Mouse (Mus musculus): ENCODE measurements at regions not wholly inside any gene's neighbourhood (a gene's known extent, or its start where the extent isn't known, plus 50 kb on each side); places are given as distances from the start of the nearest gene placed in this dataset.

DNA sequence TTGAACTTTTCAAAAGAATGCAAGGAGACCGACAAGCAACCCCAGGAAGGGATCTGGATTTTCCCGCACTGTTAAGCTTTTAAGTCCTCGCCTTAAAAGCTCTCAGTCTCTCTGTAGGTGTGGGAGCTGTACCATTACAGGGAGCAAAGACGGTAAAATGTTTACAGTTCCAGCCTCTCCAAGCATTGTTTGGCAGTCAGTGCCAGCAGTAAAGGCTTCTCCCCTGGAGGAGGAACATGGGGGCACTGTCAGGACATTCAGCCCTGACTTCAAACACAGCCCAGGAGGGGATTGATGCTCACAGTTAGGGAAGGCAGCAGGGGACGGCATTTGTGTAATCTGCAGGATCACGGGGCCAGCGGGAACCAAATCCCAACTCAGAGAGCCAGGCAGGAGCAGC lies 750.2 kb downstream of the Tmem132b start:
- no peak overlapping the region for H3K9ac ChIP-seq (ENCODE audit: insufficient read depth, low read depth)
- no peak for DNase-seq (ENCODE audit: extremely low read depth)
- no peak overlapping the region for H3K4me3 ChIP-seq (replicated peaks in 1 of 3; ENCODE audit: low read depth in 2 of 3, low read length in 2 of 3, poor library complexity in 1 of 3)
- in situ Hi-C loops (cut with MboI; ENCODE audit: low pct_ligation_motif_present, low pct_unique_long_range_greater_than_20kb, low sequenced_read_pairs) (no loop called here), dilution Hi-C loops (cut with MboI; ENCODE audit: extremely low pct_ligation_motif_present, extremely low pct_unique_long_range_greater_than_20kb, low sequenced_read_pairs) (no loop called here)
- H3K4me2 ChIP-seq (ENCODE audit: insufficient read depth, low read depth, poor library complexity, severe bottlenecking) = no peak overlapping the region
- H3K27me3 ChIP-seq (replicated peaks) = no peaks in the 10 kb centered on the region
- no peaks in the 10 kb centered on the region for H3K79me2 ChIP-seq (replicated peaks; ENCODE audit: control insufficient read depth, extremely low read depth, insufficient read depth, poor library complexity, severe bottlenecking)
- peaks cover 65% of the 10 kb centered on the region for H3K9me3 ChIP-seq (replicated peaks; ENCODE audit: low read length)
- no peaks in the 10 kb centered on the region for H3K4me1 ChIP-seq (ENCODE audit: control insufficient read depth in 1 of 2, insufficient read depth in 2 of 2)
- H3K36me3 ChIP-seq (replicated peaks in 1 of 2; ENCODE audit: control insufficient read depth in 1 of 2, insufficient read depth in 1 of 2, low read length in 1 of 2) = no peaks in the 10 kb centered on the region
- no peak overlapping the region for H3K27ac ChIP-seq (ENCODE audit: insufficient read depth, low read depth)
- TF ChIP-seq MAFK (IDR thresholded peaks at IDR 0.05; ENCODE audit: insufficient replicate concordance, low read length) (no peak), HCFC1 (IDR thresholded peaks at IDR 0.05; ENCODE audit: low read depth, low read length) (no peak), KAT2A (IDR thresholded peaks at IDR 0.05; ENCODE audit: insufficient replicate concordance, low read length) (no peak), JUND (conservative IDR thresholded peaks at IDR 0.05; ENCODE audit: low read depth, low read length) (no peak), MEF2A (IDR thresholded peaks at IDR 0.05; ENCODE audit: borderline replicate concordance, low read depth, low read length) (no peak), TCF12 (IDR thresholded peaks at IDR 0.05; ENCODE audit: low read depth, low read length) (no peak), CHD2 (IDR thresholded peaks at IDR 0.05; ENCODE audit: low read length) (no peak), ZC3H11A (IDR thresholded peaks at IDR 0.05; ENCODE audit: low read depth, low read length) (no peak), RAD21 (IDR thresholded peaks at IDR 0.05; ENCODE audit: low read depth, low read length) (no peak)

DNA sequence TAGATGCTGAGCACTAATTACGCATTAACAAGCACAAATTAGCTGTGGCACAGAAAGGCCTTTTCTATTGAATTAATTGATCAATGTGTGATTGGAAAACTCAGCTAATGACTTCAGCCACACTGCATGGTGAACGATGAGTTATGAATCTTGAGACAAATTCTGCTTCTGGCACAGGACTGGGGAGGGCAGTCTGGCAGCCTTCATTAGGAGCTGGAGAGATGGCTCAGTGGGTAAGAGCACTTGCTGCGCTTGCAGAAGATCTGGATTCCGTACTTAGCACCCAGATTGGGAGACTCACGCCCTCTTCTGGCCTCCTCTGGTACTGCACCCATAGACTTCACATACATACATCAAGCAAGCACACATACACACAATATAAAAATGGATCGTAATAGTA lies 793.3 kb downstream of the Tmem132b start:
- Histone ChIP-seq H3K27ac (ENCODE audit: insufficient read depth, low read depth) (no peak overlapping the region), H3K36me3 (replicated peaks in 1 of 2; ENCODE audit: control insufficient read depth in 1 of 2, insufficient read depth in 1 of 2, low read length in 1 of 2) (no peaks in the 10 kb centered on the region), H3K9me3 (replicated peaks; ENCODE audit: low read length) (peaks cover 72% of the 10 kb centered on the region), H3K27me3 (replicated peaks) (no peaks in the 10 kb centered on the region), H3K4me1 (ENCODE audit: control insufficient read depth in 1 of 2, insufficient read depth in 2 of 2) (no peaks in the 10 kb centered on the region), H3K4me2 (ENCODE audit: insufficient read depth, low read depth, poor library complexity, severe bottlenecking) (no peak overlapping the region), H3K79me2 (replicated peaks; ENCODE audit: control insufficient read depth, extremely low read depth, insufficient read depth, poor library complexity, severe bottlenecking) (no peaks in the 10 kb centered on the region), H3K4me3 (replicated peaks in 1 of 3; ENCODE audit: low read depth in 2 of 3, low read length in 2 of 3, poor library complexity in 1 of 3) (no peak overlapping the region), H3K9ac (ENCODE audit: insufficient read depth, low read depth) (no peak overlapping the region)
- dilution Hi-C loops (cut with MboI; ENCODE audit: extremely low pct_ligation_motif_present, extremely low pct_unique_long_range_greater_than_20kb, low sequenced_read_pairs) (no loop called here), in situ Hi-C loops (cut with MboI; ENCODE audit: low pct_ligation_motif_present, low pct_unique_long_range_greater_than_20kb, low sequenced_read_pairs) (no loop called here)
- no peak for DNase-seq (ENCODE audit: extremely low read depth)
- TF ChIP-seq TBP (conservative IDR thresholded peaks at IDR 0.05; ENCODE audit: low read depth, low read length) = no peak
- no peak for TF ChIP-seq RAD21 (IDR thresholded peaks at IDR 0.05; ENCODE audit: low read depth, low read length)
- TF ChIP-seq KAT2A (IDR thresholded peaks at IDR 0.05; ENCODE audit: insufficient replicate concordance, low read length) = no peak
- no peak for TF ChIP-seq MAZ (IDR thresholded peaks at IDR 0.05; ENCODE audit: low read depth, low read length)
- no peak for TF ChIP-seq TCF12 (IDR thresholded peaks at IDR 0.05; ENCODE audit: low read depth, low read length)
- TF ChIP-seq ZKSCAN1 (IDR thresholded peaks at IDR 0.05; ENCODE audit: borderline replicate concordance, low read depth, low read length) = no peak
- no peak for TF ChIP-seq MAFK (IDR thresholded peaks at IDR 0.05; ENCODE audit: insufficient replicate concordance, low read length)
- TF ChIP-seq RCOR1 (conservative IDR thresholded peaks at IDR 0.05; ENCODE audit: low read depth, low read length) = no peak
- TF ChIP-seq BHLHE40 (IDR thresholded peaks at IDR 0.05; ENCODE audit: low read depth, low read length) = no peak
- no peak for TF ChIP-seq JUND (conservative IDR thresholded peaks at IDR 0.05; ENCODE audit: low read depth, low read length)
- TF ChIP-seq GABPA (IDR thresholded peaks at IDR 0.05; ENCODE audit: insufficient replicate concordance, low read depth, low read length) = no peak

Data from CH12.LX (cell line).